Mouse (Mus musculus): ENCODE measurements around the gene Pdcl3. TPM values are rescaled to one million over a fixed set of nuclear protein-coding genes. Genes with fewer than 3 reads are reported as not detected.
"Not testable (repeated sequence)": the region's sequence is repeated elsewhere in the genome, so short reads cannot be mapped to it uniquely, and the experiment has no call there.

Gene Pdcl3
- total RNA-seq, 1 experiment from 2014 or later = 86.8 TPM

DNA sequence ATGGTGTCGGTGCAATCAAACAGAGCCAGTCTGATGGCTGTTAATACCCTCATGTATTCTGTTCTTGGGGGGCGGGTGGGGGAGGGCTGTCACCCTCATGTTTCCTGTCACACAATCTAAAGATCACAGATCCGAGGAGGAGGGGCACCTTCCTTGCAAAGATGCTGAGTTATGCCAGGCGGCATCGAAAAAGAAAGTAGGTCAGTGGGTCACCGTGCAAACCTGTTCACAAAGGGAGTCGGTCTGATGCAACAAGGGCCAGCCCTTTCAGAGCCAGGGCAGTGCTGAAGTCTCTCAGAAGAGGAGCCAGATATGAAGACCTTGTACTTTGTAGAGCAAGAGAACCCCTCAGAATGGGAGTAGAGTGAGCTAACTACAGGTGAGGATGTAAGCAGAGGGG is 39.7 kb downstream of the Pdcl3 start:
- DNase-seq = no peak

DNA sequence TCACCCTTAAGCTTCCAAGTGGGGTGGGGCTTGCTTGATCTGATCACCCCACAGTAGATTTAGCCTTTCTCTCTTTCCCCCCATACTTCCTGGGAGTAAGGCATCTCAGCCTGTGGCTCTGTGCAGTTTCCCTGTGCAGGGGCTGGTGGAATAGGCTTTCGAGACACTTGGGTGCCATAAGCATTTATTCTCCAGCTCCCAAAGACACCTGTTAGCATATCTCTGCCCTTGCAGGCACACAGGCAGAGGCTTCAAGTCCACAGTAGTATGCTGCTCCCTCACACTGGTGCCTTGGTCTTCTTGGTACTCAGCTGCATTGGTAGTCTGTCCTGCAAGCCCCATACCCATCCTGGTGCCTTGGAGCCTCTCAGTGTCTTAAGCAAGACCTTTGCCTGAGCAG is 40.4 kb downstream of the Pdcl3 start:
- no peak for DNase-seq

DNA sequence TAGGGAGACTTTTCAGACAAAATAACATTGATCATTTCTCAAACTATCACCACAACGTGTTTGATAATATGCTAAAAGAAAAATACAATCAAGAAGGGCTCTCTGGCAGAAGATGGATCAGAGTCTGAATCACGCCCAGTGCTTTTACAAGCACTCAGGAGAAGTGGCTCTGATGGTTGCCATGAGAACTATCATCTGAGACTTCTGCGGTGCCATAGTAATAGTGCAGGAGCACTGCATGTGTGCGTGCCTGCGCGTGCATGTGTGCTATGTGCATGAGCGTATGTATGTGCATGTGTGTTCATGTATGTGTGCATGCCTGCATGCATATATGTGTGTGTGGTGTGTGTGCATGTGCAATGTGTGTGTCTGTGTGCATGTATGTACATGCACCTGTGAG is 43.8 kb downstream of the Pdcl3 start:
- no peak for DNase-seq

DNA sequence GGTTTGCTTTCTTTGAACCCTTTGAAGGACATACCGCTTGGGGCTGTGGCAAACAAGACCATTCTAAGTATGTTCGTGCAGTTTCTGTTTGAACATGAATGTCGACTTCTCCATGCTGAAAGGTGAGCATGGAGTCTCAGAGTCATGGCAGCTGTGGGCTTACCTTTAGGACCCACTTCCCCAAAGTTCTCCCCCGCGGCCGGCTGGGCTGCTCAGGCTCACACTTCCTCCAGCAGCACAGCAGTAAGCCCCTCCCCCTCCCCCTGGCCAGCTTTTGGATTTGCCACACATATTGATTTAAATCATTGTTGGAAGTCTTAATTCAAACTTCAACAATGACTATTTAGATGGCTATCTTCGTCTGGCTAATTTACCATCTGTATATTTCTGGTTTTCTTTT is 44.7 kb downstream of the Pdcl3 start:
- DNase-seq = no peak

DNA sequence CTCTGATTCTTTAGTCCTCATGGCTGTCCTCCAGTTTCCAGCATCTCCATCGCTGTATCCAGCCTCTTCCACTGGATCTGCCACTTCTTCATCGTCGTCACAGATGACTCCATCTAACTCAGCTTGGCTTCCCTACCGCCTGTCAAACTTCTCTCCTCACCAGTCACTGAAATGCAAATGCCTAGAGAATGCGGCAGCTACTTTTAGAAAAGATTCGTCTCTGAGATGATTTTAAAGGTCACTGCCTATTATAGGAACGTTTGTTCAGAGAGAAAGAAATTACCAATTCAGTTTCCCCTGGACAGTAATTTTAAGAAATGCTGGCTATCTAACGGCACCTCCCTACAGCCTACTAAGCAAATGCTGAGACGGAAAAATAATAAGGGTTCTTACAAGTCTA is 50.4 kb downstream of the Pdcl3 start:
- DNase-seq = no peak

DNA sequence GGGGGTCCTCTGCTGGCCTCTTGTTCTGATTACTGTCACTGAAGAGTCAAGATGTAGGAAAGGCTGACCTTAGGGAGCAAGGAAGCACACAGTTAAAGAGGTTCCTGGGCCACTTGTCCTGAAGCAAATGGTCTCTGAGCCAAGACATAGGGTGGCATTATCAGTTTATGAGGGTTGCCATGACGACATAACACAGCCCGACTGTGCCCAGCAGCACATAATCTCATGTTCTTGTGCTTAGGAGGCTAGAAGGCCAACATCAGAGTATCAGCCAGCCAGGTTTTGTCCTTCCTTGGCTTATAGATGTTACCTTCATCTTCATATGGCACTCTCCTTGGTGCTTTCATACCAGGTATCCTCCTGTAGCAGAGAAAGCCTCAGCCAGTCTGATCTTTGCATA is 56.8 kb downstream of the Pdcl3 start:
- DNase-seq = no peak

DNA sequence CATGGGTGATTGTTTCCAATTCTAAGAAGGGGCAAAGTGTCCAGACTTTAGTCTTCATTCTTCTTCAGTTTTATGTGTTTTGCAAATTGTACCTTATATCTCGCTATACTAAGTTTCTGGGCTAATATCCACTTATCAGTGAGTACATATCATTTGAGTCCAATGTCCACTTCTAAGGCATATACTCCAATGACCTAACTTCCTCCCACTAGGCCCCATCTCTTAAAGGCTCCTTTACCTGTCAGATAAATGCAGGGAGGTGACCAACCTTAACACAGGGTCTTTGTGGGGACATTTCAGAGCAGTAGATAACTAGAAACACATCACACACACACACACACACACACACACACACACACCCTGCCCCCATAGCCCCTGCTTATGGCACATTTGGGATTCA is 59.0 kb downstream of the Pdcl3 start:
- not testable (repeated sequence) for DNase-seq

DNA sequence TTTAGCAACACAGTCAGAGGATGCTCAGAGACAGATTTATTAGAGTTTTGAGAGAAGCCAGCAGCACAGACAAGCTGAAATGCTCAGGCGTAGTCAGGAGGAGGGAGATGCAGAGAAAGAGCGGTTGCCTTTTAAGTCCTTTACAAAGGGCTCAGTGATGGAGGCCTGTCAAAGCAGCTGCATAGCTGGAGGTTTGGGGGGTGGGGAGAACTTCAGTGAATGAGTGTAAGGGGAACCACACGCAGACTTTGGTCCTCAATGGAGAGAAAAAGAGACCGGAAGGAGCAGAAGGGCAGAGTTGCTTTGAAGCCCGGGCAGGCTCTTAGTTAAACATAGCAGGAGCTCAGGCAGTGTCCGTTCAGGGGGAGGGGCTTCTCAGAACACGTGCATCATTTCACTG is 61.3 kb downstream of the Pdcl3 start:
- DNase-seq = no peak

Other genes with a start within 250 kb of the Pdcl3 start
- 5.7 and 7.8 TPM in 2 replicates for gene Lonrf2, start 148.9 kb upstream of the Pdcl3 start, total RNA-seq (2021)
- 1.5 and 1.9 TPM in 2 replicates for gene Chst10, start 87.4 kb upstream of the Pdcl3 start, total RNA-seq (2021)
- not detected in 2 replicates for gene Nms, start 46.5 kb upstream of the Pdcl3 start, total RNA-seq (2021)
- gene Npas2, start 208.1 kb downstream of the Pdcl3 start, total RNA-seq (2021) = 1.0 and 2.5 TPM in 2 replicates